Mouse (Mus musculus): ENCODE measurements around the gene Olfr684. TPM values are rescaled to one million over a fixed set of nuclear protein-coding genes. Genes with fewer than 3 reads are reported as not detected.

The Olfr684 gene
- polyA plus RNA-seq, 1 experiment from 2014 or later: not detected

Other genes starting within 250 kb of the Olfr684 start
- gene Olfr667, start 242.2 kb downstream of the Olfr684 start, polyA plus RNA-seq (2014; fragmentation: Nextera tagmentation; extraction: Ambion mirVana): not detected in 2 replicates
- not detected in 2 replicates for gene Olfr668, start 235.6 kb downstream of the Olfr684 start, polyA plus RNA-seq (2014; fragmentation: Nextera tagmentation; extraction: Ambion mirVana)
- not detected in 2 replicates for gene Olfr669, start 229.4 kb downstream of the Olfr684 start, polyA plus RNA-seq (2014; fragmentation: Nextera tagmentation; extraction: Ambion mirVana)
- gene Olfr670, start 201.0 kb downstream of the Olfr684 start, polyA plus RNA-seq (2014; fragmentation: Nextera tagmentation; extraction: Ambion mirVana): not detected in 2 replicates
- gene Olfr671, start 184.5 kb downstream of the Olfr684 start, polyA plus RNA-seq (2014; fragmentation: Nextera tagmentation; extraction: Ambion mirVana): not detected in 2 replicates
- not detected in 2 replicates for gene Olfr672, start 161.6 kb downstream of the Olfr684 start, polyA plus RNA-seq (2014; fragmentation: Nextera tagmentation; extraction: Ambion mirVana)
- not detected in 2 replicates for gene Olfr675, start 135.2 kb downstream of the Olfr684 start, polyA plus RNA-seq (2014; fragmentation: Nextera tagmentation; extraction: Ambion mirVana)
- not detected in 2 replicates for gene Olfr676, start 131.0 kb downstream of the Olfr684 start, polyA plus RNA-seq (2014; fragmentation: Nextera tagmentation; extraction: Ambion mirVana)
- not detected in 2 replicates for gene Olfr677, start 112.3 kb downstream of the Olfr684 start, polyA plus RNA-seq (2014; fragmentation: Nextera tagmentation; extraction: Ambion mirVana)
- gene Olfr678, start 99.2 kb downstream of the Olfr684 start, polyA plus RNA-seq (2014; fragmentation: Nextera tagmentation; extraction: Ambion mirVana): not detected in 2 replicates
- not detected in 2 replicates for gene Olfr679, start 82.4 kb downstream of the Olfr684 start, polyA plus RNA-seq (2014; fragmentation: Nextera tagmentation; extraction: Ambion mirVana)
- gene Olfr680-ps1, start 70.8 kb downstream of the Olfr684 start, polyA plus RNA-seq (2014; fragmentation: Nextera tagmentation; extraction: Ambion mirVana): not detected in 2 replicates
- not detected in 2 replicates for gene Olfr681, start 46.8 kb downstream of the Olfr684 start, polyA plus RNA-seq (2014; fragmentation: Nextera tagmentation; extraction: Ambion mirVana)
- not detected in 2 replicates for gene Olfr683, start 16.6 kb downstream of the Olfr684 start, polyA plus RNA-seq (2014; fragmentation: Nextera tagmentation; extraction: Ambion mirVana)
- gene Olfr685, start 22.4 kb upstream of the Olfr684 start, polyA plus RNA-seq (2014; fragmentation: Nextera tagmentation; extraction: Ambion mirVana): not detected in 2 replicates
- not detected in 2 replicates for gene Olfr686, start 43.8 kb upstream of the Olfr684 start, polyA plus RNA-seq (2014; fragmentation: Nextera tagmentation; extraction: Ambion mirVana)
- gene Olfr688, start 124.4 kb upstream of the Olfr684 start, polyA plus RNA-seq (2014; fragmentation: Nextera tagmentation; extraction: Ambion mirVana): not detected in 2 replicates
- not detected in 2 replicates for gene Olfr689, start 147.5 kb upstream of the Olfr684 start, polyA plus RNA-seq (2014; fragmentation: Nextera tagmentation; extraction: Ambion mirVana)
- gene Olfr690, start 170.5 kb upstream of the Olfr684 start, polyA plus RNA-seq (2014; fragmentation: Nextera tagmentation; extraction: Ambion mirVana): not detected in 2 replicates
- gene Olfr691, start 178.6 kb upstream of the Olfr684 start, polyA plus RNA-seq (2014; fragmentation: Nextera tagmentation; extraction: Ambion mirVana): not detected in 2 replicates
- not detected in 2 replicates for gene Olfr692, start 204.6 kb upstream of the Olfr684 start, polyA plus RNA-seq (2014; fragmentation: Nextera tagmentation; extraction: Ambion mirVana)
- gene Gm5901, start 211.4 kb upstream of the Olfr684 start, polyA plus RNA-seq (2014; fragmentation: Nextera tagmentation; extraction: Ambion mirVana): not detected in 2 replicates
- gene Fam160a2, start 236.4 kb upstream of the Olfr684 start, polyA plus RNA-seq (2014; fragmentation: Nextera tagmentation; extraction: Ambion mirVana): 26.7 and 30.3 TPM in 2 replicates
- gene Cnga4, start 240.9 kb upstream of the Olfr684 start, polyA plus RNA-seq (2014; fragmentation: Nextera tagmentation; extraction: Ambion mirVana): 0.11 TPM in 1 of 2 replicates, not detected in the other

Measured in embryonic facial prominence, embryonic 11.5 days (tissue).